Mouse (Mus musculus): ENCODE results near the gene Slc35e1.

- no peak for TF ChIP-seq EP300 (IDR thresholded peaks at IDR 0.05; ENCODE audit: low read depth)
- TF ChIP-seq CTCF (IDR thresholded peaks at IDR 0.05; ENCODE audit: low read depth): no peak
Observed at GRCm38 (mm10) chr8:72438248-72439015, 54.0 kb downstream of the Slc35e1 start.
